Mouse (Mus musculus): ENCODE results near the gene Wfdc13. TPM values are rescaled to one million over a fixed set of nuclear protein-coding genes. Genes with fewer than 3 reads are reported as not detected.

The Wfdc13 gene
- total and polyA plus RNA-seq, 2 experiments from 2014 or later = not detected

DNA sequence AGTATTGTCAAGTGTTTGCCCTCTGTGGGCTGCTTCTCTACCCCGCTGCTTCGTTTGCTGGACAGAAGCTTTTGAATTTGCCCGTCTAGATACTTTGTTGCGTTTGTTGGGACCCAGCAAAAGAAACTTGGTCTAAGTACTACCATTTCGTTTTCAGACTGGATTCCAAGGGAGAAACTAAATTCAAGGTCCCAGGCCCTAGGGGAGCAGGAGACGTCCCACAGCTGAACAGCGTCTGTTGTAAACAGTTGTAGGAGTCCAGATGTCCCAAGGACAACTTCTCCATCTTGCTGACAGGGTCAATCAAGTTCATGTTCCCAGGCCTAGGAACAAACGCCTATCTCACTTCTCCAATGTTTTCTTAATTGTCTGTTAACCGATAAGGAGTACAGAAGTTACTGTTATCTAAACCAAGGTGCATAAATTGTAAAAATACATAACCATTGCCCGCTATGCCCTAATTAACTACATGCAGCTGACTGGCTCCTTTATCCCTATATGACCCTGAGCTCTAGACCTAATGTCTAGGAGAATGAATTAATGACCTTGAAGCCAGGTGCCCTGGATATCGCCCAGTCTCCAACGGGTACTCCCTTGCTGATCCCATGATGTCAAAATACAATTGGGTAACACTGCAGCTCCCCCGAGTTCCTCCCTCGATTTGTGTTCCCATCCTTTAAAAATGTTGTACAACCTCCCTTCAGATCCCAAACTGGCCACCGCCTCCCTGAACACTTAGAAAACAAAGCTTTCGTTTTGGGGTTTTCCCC, 7.8 kb upstream of the Wfdc13 start:
- no peak overlapping the region for H3K4me2 ChIP-seq (ENCODE audit: low read depth, low read length, poor library complexity, severe bottlenecking)
- H3K4me1 ChIP-seq (ENCODE audit: insufficient read depth, low read length) = no peaks in the 10 kb centered on the region
- WGBS = 88% methylated on average over 16 of the region's 16 CpGs
- DNase-seq (ENCODE audit: low spot score) (no peak), ATAC-seq (ENCODE audit: low FRiP score) (no peak)
- no peak for TF ChIP-seq CTCF (IDR thresholded peaks at IDR 0.05)
- no peaks in the 10 kb centered on the region for H3K36me3 ChIP-seq (ENCODE audit: insufficient read depth, low read length)
- H3K27ac ChIP-seq (ENCODE audit: low read depth, low read length) = no peak overlapping the region
- no peak overlapping the region for H3K9ac ChIP-seq (replicated peaks; ENCODE audit: low read length, poor library complexity, severe bottlenecking)
- H3K27me3 ChIP-seq (ENCODE audit: insufficient read depth, low read length) = no peaks in the 10 kb centered on the region
- no peaks in the 10 kb centered on the region for H3K9me3 ChIP-seq (ENCODE audit: low read length)
- H3K4me3 ChIP-seq (ENCODE audit: low read depth, low read length) = no peak overlapping the region

DNA sequence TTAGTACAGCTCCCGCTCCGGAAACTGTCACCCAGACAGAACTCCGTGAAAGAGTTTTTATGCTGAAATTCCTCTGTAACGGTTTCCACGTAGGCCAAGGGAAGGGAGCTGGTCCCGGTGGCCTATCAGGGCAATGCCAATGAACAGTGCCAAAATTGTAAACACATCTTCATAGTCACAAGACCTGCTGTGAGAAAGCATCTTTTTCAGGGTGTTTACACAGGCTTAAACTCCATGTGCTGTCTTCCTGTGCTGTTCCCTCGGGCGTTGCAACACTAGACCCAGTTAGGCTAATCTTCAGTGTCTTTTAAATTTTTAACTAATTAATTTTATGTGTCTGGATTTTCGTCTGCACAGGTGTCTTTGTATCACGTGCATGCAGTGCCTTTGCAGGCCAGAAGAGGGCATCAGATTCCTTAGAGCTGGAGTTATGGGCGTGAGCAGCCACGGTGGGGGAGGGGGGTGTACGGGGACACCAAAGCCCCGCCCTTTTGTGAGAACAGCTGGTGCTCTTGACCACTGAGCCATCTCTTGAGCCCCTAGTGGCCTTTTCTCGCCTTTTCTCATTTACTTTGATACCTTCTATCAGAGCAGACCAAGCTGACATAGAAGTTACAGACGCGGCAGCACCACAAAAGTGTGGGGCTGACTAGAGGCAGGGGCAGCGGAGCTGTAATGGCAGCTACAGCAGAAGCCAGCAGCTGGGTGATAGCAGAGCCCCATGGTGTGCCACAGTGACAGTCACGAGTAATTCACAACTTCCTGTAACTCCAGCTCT, 5.9 kb upstream of the Wfdc13 start:
- 0 out of 2 replicates have a peak overlapping the region, but pooled peaks have one; percentile 37 for H3K9ac ChIP-seq (replicated peaks; ENCODE audit: low read length, poor library complexity, severe bottlenecking)

DNA sequence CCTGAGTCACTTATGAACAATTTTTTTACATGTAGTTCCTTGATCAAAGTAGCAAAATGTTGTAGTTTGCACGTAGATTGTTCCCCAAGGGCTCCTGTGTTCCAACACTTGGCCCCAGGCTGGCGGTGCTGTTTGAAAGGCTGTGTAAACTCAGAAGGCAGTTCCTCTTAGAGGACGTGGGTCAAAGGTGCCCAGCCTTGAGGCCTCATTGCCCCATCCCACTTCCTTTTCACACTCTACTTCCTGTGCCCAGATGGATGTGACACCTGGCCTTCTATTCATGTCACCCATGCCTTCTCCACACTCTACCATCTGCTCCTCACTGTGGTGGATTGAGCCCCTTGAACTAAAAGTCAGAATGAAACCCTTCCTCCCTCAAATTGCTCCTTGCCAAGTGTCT, 5.0 kb upstream of the Wfdc13 start:
- no peak for TF ChIP-seq CTCF (IDR thresholded peaks at IDR 0.05)
- 60% methylated on average over 3 of the region's 3 CpGs for WGBS
- H3K36me3 ChIP-seq (ENCODE audit: insufficient read depth, low read length) = no peaks in the 10 kb centered on the region
- no peak overlapping the region for H3K4me2 ChIP-seq (ENCODE audit: low read depth, low read length, poor library complexity, severe bottlenecking)
- H3K27me3 ChIP-seq (ENCODE audit: insufficient read depth, low read length) = no peaks in the 10 kb centered on the region; the same call in 1 of the 2 replicates
- H3K4me3 ChIP-seq (ENCODE audit: low read depth, low read length) = no peak overlapping the region
- no peak overlapping the region for H3K9ac ChIP-seq (replicated peaks; ENCODE audit: low read length, poor library complexity, severe bottlenecking)
- ATAC-seq (ENCODE audit: low FRiP score) (no peak), DNase-seq (ENCODE audit: low spot score) (no peak)
- no peaks in the 10 kb centered on the region for H3K9me3 ChIP-seq (ENCODE audit: low read length)
- H3K27ac ChIP-seq (ENCODE audit: low read depth, low read length) = no peak overlapping the region
- H3K4me1 ChIP-seq (ENCODE audit: insufficient read depth, low read length) = no peaks in the 10 kb centered on the region

More for the DNA sequence above, 5.9 kb upstream of the Wfdc13 start:
- H3K9me3 ChIP-seq (ENCODE audit: low read length) = no peaks in the 10 kb centered on the region
- no peaks in the 10 kb centered on the region for H3K36me3 ChIP-seq (ENCODE audit: insufficient read depth, low read length)
- H3K4me2 ChIP-seq (ENCODE audit: low read depth, low read length, poor library complexity, severe bottlenecking) = peak overlapping the region; percentile 48
- DNase-seq (ENCODE audit: low spot score) = peak; percentile 85
- no peaks in the 10 kb centered on the region for H3K27me3 ChIP-seq (ENCODE audit: insufficient read depth, low read length)
- H3K27ac ChIP-seq (ENCODE audit: low read depth, low read length) = 0 out of 2 replicates have a peak overlapping the region, but pooled peaks have one; percentile 6
- no peaks in the 10 kb centered on the region for H3K4me1 ChIP-seq (ENCODE audit: insufficient read depth, low read length)
- peak; percentile 89 for TF ChIP-seq CTCF (IDR thresholded peaks at IDR 0.05)
- H3K4me3 ChIP-seq (ENCODE audit: low read depth, low read length) = peak overlapping the region; percentile 26
- 19% methylated on average over 19 of the region's 19 CpGs for WGBS
- ATAC-seq (ENCODE audit: low FRiP score) = peak; percentile 80

DNA sequence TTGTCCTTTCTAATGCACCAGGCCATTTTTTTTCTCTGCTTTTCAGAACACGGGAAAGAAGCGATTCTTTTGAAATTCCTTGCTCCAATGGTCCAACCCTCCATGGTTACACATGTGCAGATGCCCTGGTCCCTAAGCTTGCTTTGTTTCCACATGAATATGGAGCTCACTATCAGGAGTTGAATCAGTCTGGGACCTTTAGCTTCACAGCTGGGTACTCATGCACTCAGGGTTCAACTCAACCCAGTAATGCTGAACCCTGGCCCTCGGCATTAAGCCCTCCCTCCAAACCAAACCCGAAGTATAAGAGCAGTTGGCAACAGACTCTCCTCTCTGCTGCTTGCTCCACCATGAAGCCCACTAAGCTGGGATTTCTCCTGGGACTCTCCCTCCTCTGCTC, 13.3 kb downstream of the Wfdc13 start, which contains the start of gene Spint4:
Gene Spint4, plus strand, starts transcription at position 301 of the 400 bp plus-strand sequence.
- Histone ChIP-seq H3K27me3 (ENCODE audit: insufficient read depth, low read length) (no peaks in the 10 kb centered on the region), H3K9ac (replicated peaks; ENCODE audit: low read length, poor library complexity, severe bottlenecking) (no peak within 1 kb of the TSS), H3K4me1 (ENCODE audit: insufficient read depth, low read length) (no peaks in the 10 kb centered on the region), H3K36me3 (ENCODE audit: insufficient read depth, low read length) (no peaks in the 10 kb centered on the region), H3K4me3 (ENCODE audit: low read depth, low read length) (no peak within 1 kb of the TSS), H3K4me2 (ENCODE audit: low read depth, low read length, poor library complexity, severe bottlenecking) (no peak within 1 kb of the TSS), H3K9me3 (ENCODE audit: low read length) (no peaks in the 10 kb centered on the region), H3K27ac (ENCODE audit: low read depth, low read length) (no peak within 1 kb of the TSS)
- no peak for DNase-seq (ENCODE audit: low spot score)
- ATAC-seq (ENCODE audit: low FRiP score) = no peak
- 68% methylated on average over 4 of the region's 4 CpGs for WGBS
- no peak for TF ChIP-seq CTCF (IDR thresholded peaks at IDR 0.05)

DNA sequence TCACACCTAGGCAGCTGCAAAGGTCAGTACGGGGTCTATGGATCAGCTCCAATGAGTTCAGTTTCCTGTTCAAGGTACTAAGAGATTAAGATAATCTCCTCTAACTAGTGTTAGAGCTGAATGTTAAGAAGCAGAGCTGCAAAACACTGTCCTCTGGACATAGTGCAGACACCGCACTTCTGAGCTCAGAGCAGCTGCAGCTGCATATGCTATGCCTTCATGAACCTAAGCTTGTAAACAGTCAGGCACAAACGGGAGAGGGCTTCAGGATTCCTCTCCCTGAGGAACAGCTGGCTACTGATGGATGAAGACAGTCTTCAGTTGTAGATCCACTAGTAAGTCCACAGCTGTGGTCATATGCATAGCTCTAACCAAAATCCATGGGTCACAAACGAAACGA, 16.1 kb downstream of the Wfdc13 start:
- DNase-seq (ENCODE audit: low spot score) = no peak
- Histone ChIP-seq H3K4me2 (ENCODE audit: low read depth, low read length, poor library complexity, severe bottlenecking) (no peak overlapping the region), H3K27ac (ENCODE audit: low read depth, low read length) (no peak overlapping the region), H3K27me3 (ENCODE audit: insufficient read depth, low read length) (no peaks in the 10 kb centered on the region), H3K36me3 (ENCODE audit: insufficient read depth, low read length) (no peaks in the 10 kb centered on the region), H3K4me3 (ENCODE audit: low read depth, low read length) (no peak overlapping the region), H3K9ac (replicated peaks; ENCODE audit: low read length, poor library complexity, severe bottlenecking) (no peak overlapping the region), H3K4me1 (ENCODE audit: insufficient read depth, low read length) (no peaks in the 10 kb centered on the region), H3K9me3 (ENCODE audit: low read length) (no peaks in the 10 kb centered on the region)
- 80% methylated on average over 5 of the region's 5 CpGs for WGBS
- no peak for ATAC-seq (ENCODE audit: low FRiP score)
- no peak for TF ChIP-seq CTCF (IDR thresholded peaks at IDR 0.05)

DNA sequence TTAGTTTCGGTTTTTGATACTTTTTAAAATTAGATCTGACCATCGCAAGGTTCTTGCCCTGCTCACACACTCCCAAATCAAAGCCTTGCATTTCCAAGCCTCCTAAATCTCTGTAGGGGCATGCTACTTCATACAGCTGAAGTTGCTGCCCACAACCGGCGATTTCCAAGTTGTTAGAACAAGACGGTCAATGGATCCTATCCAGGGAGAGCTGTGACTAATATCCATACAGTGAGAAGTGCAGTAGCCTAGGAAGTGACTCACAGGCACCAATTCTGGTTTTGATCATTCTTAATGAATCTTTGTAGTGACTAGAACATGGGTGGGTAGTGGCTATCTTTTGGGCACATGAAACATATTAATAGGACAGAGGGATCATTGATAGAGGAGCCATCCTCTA, 16.9 kb downstream of the Wfdc13 start:
- TF ChIP-seq CTCF (IDR thresholded peaks at IDR 0.05) = no peak
- ATAC-seq (ENCODE audit: low FRiP score) = no peak
- 95% methylated on average over 5 of the region's 5 CpGs for WGBS

More for the DNA sequence above, 16.9 kb downstream of the Wfdc13 start:
- Histone ChIP-seq H3K4me2 (ENCODE audit: low read depth, low read length, poor library complexity, severe bottlenecking) (no peak overlapping the region), H3K4me3 (ENCODE audit: low read depth, low read length) (no peak overlapping the region), H3K27ac (ENCODE audit: low read depth, low read length) (no peak overlapping the region), H3K27me3 (ENCODE audit: insufficient read depth, low read length) (no peaks in the 10 kb centered on the region), H3K4me1 (ENCODE audit: insufficient read depth, low read length) (no peaks in the 10 kb centered on the region), H3K9ac (replicated peaks; ENCODE audit: low read length, poor library complexity, severe bottlenecking) (no peak overlapping the region), H3K36me3 (ENCODE audit: insufficient read depth, low read length) (no peaks in the 10 kb centered on the region), H3K9me3 (ENCODE audit: low read length) (no peaks in the 10 kb centered on the region)
- no peak for DNase-seq (ENCODE audit: low spot score)

All from midbrain, postnatal 0 days (tissue).